Mouse (Mus musculus) Patski (cell line): ENCODE data around the gene Tyrobp. TPM values are rescaled to one million over a fixed set of nuclear protein-coding genes. Genes with fewer than 3 reads are reported as not detected.

Experiments used
- ATAC-seq: fragments of 100-300 bp; one replicate; pipeline ENCODE4 v1.8.0; 2021
- CTCF ChIA-PET: fragments of 350-600 bp; sonication (Branson Sonifier 250); formaldehyde crosslinking; loops from one replicate; lab custom pipeline; 2022; ENCODE audit warnings: inconsistent platforms; lab: Charles Lee
- POLR2A ChIA-PET: fragments of 350-600 bp; sonication (Branson Sonifier 250); formaldehyde crosslinking; loops from one replicate; lab custom pipeline; 2022; ENCODE audit warnings: antibody characterized with exemption, inconsistent platforms; lab: Charles Lee
- DNase-seq: peaks from one replicate; pipeline ENCODE4 v3.0.0-alpha.2; 2011; ENCODE audit warnings: low read depth, low spot score
- H3K27me3 ChIP-seq: fragments of 371-371 bp; one replicate; pipeline ENCODE4 v1.5.1; 2021
- CTCF ChIP-seq: fragments of 100-300 bp; IDR thresholded peaks from one replicate; pipeline ENCODE4 v1.5.1; 2021
- in situ Hi-C: fragments of 300-500 bp; cut with MboI; formaldehyde crosslinking; loops from 3 replicates; pipeline ENCODE4 v1.11.1; 2018; ENCODE audit warnings: low pct_unique_long_range_greater_than_20kb, mixed read lengths
- polyA plus RNA-seq: library from polyadenylated mRNA; unstranded; gene quantifications from one replicate; pipeline ENCODE4 v1.2.3, GENCODE M21; 2021

Tyrobp gene
- polyA plus RNA-seq, 1 experiment from 2014 or later = not detected

GRCm38 (mm10) chr7:30423071-30423641 is 9.6 kb downstream of the Tyrobp start:
- ATAC-seq (no peak), DNase-seq (no peak)
- no peak for TF ChIP-seq CTCF
- POLR2A ChIA-PET = no interaction called here
- no peaks in the 10 kb centered on the region for H3K27me3 ChIP-seq
- CTCF ChIA-PET = no interaction called here
- in situ Hi-C loops = no loop called here

GRCm38 (mm10) chr7:30429327-30429726 is 15.8 kb downstream of the Tyrobp start:
- ATAC-seq = no peak
- TF ChIP-seq CTCF = no peak
- ChIA-PET POLR2A (no interaction called here), CTCF (interaction anchor here (1.6 kb wide), 1 partner anchor 34 kb away, joined by 3 read pairs; no protein-coding TSS in a partner anchor)
- in situ Hi-C loops = loop anchor here (5.0 kb wide), 2 partner anchors 47 to 77 kb away; no protein-coding TSS in a partner anchor
- no peak for DNase-seq
- H3K27me3 ChIP-seq = no peaks in the 10 kb centered on the region

GRCm38 (mm10) chr7:30430191-30430590 is 16.6 kb downstream of the Tyrobp start:
- in situ Hi-C loops = loop anchor here (10.0 kb wide), 1 partner anchor 95 kb away; no protein-coding TSS in a partner anchor
- no peaks in the 10 kb centered on the region for H3K27me3 ChIP-seq
- ChIA-PET POLR2A (interaction anchor here (0.9 kb wide), 1 partner anchor 95 kb away, joined by 3 read pairs; no protein-coding TSS in a partner anchor), CTCF (interaction anchor here (1.5 to 1.6 kb wide), 2 partner anchors 35 to 82 kb away, joined by 3 to 7 read pairs; no protein-coding TSS in a partner anchor)
- ATAC-seq (no peak), DNase-seq (no peak)
- TF ChIP-seq CTCF = no peak

GRCm38 (mm10) chr7:30431793-30432192 is 18.2 kb downstream of the Tyrobp start:
- no peak for ATAC-seq
- DNase-seq = no peak
- CTCF ChIA-PET = interaction anchor here (0.6 to 1.5 kb wide), 5 partner anchors 58 to 95 kb away, joined by 3 to 7 read pairs (median 4); partner anchors contain the start of gene Lrfn3
- POLR2A ChIA-PET = no interaction called here
- in situ Hi-C loops = loop anchor here (10.0 kb wide), 1 partner anchor 97 kb away; no protein-coding TSS in a partner anchor
- TF ChIP-seq CTCF = no peak
- no peaks in the 10 kb centered on the region for H3K27me3 ChIP-seq

- ChIA-PET CTCF (interaction anchor here (1.1 to 3.1 kb wide), 2 partner anchors 88 to 98 kb away, joined by 3 to 10 read pairs; no protein-coding TSS in a partner anchor), POLR2A (no interaction called here)
- no peaks in the 10 kb centered on the region for H3K27me3 ChIP-seq
- DNase-seq = no peak
- ATAC-seq = no peak
- TF ChIP-seq CTCF = no peak
- in situ Hi-C loops = loop anchor here (10.0 kb wide), 1 partner anchor 99 kb away; no protein-coding TSS in a partner anchor
Observed at GRCm38 (mm10) chr7:30434238-30434637, 20.7 kb downstream of the Tyrobp start.

GRCm38 (mm10) chr7:30434701-30435100 is 21.1 kb downstream of the Tyrobp start:
- no peak for DNase-seq
- in situ Hi-C loops = loop anchor here (5.0 to 10.0 kb wide), 2 partner anchors 38 to 100 kb away; no protein-coding TSS in a partner anchor

GRCm38 (mm10) chr7:30435156-30435555 is 21.6 kb downstream of the Tyrobp start:
- no peaks in the 10 kb centered on the region for H3K27me3 ChIP-seq
- ChIA-PET CTCF (interaction anchor here (1.1 to 3.1 kb wide), 2 partner anchors 89 to 99 kb away, joined by 3 to 10 read pairs; no protein-coding TSS in a partner anchor), POLR2A (no interaction called here)
- ATAC-seq = no peak
- no peak for TF ChIP-seq CTCF
- in situ Hi-C loops = loop anchor here (5.0 to 10.0 kb wide), 2 partner anchors 37 to 100 kb away; no protein-coding TSS in a partner anchor
- no peak for DNase-seq

More at GRCm38 (mm10) chr7:30434701-30435100, 21.1 kb downstream of the Tyrobp start:
- CTCF ChIA-PET = interaction anchor here (1.1 to 3.1 kb wide), 2 partner anchors 88 to 98 kb away, joined by 3 to 10 read pairs; no protein-coding TSS in a partner anchor
- TF ChIP-seq CTCF = no peak
- no peak for ATAC-seq
- no peaks in the 10 kb centered on the region for H3K27me3 ChIP-seq
- POLR2A ChIA-PET = no interaction called here

GRCm38 (mm10) chr7:30436879-30437278 is 23.3 kb downstream of the Tyrobp start:
- DNase-seq (no peak), ATAC-seq (no peak)
- TF ChIP-seq CTCF = no peak
- ChIA-PET CTCF (interaction anchor here (1.0 kb wide), 1 partner anchor 100 kb away, joined by 3 read pairs; no protein-coding TSS in a partner anchor), POLR2A (no interaction called here)
- H3K27me3 ChIP-seq = no peaks in the 10 kb centered on the region
- in situ Hi-C loops = loop anchor here (5.0 to 10.0 kb wide), 2 partner anchors 35 to 102 kb away; no protein-coding TSS in a partner anchor

- in situ Hi-C loops = loop anchor here (5.0 to 10.0 kb wide), 2 partner anchors 33 to 105 kb away; no protein-coding TSS in a partner anchor
- DNase-seq (no peak), ATAC-seq (no peak)
- TF ChIP-seq CTCF = no peak
- POLR2A ChIA-PET = no interaction called here
- H3K27me3 ChIP-seq = no peaks in the 10 kb centered on the region
- CTCF ChIA-PET = no interaction called here
Observed at GRCm38 (mm10) chr7:30439734-30440133, 26.2 kb downstream of the Tyrobp start.

- POLR2A ChIA-PET = no interaction called here
- DNase-seq (no peak), ATAC-seq (no peak)
- TF ChIP-seq CTCF = no peak
- no peaks in the 10 kb centered on the region for H3K27me3 ChIP-seq
- in situ Hi-C loops = no loop called here
- CTCF ChIA-PET = no interaction called here
Observed at GRCm38 (mm10) chr7:30440697-30441096, 27.1 kb downstream of the Tyrobp start.
